Mouse (Mus musculus) neural tube, embryonic 11.5 days (tissue): ENCODE measurements at regions not wholly inside any gene's neighbourhood (a gene's known extent, or its start where the extent isn't known, plus 50 kb on each side); places are given as distances from the start of the nearest gene placed in this dataset.

Experiments used
- ATAC-seq: fragments of 200-750 bp; cut with Nextera tagmentation; 2 replicates; pipeline ENCODE4 v1.8.0; 2017; ENCODE audit warnings: moderate number of reproducible peaks, mild to moderate bottlenecking, moderate TSS enrichment, moderate library complexity; ENCODE audit not compliant: insufficient read depth, low FRiP score, low TSS enrichment
- DNase-seq: peaks from one replicate; pipeline ENCODE4 v3.0.0-alpha.2; 2015; ENCODE audit warnings: low spot score
- H3K27ac ChIP-seq: fragments of 300-500 bp; sonication (generic); 2 replicates; pipeline ENCODE4 v1.5.1; 2014; ENCODE audit warnings: low read depth, mild to moderate bottlenecking, low read length
- H3K27me3 ChIP-seq: fragments of 300-500 bp; sonication (generic); 2 replicates; pipeline ENCODE4 v1.6.1; 2014; ENCODE audit warnings: mild to moderate bottlenecking, low read length, mixed read lengths; ENCODE audit not compliant: control insufficient read depth, insufficient read depth
- H3K36me3 ChIP-seq: fragments of 300-500 bp; sonication (generic); 2 replicates; pipeline ENCODE4 v1.6.1; 2014; ENCODE audit warnings: mild to moderate bottlenecking, low read length, moderate library complexity, mixed read lengths; ENCODE audit not compliant: control insufficient read depth, insufficient read depth
- H3K4me1 ChIP-seq: fragments of 300-500 bp; sonication (generic); 2 replicates; pipeline ENCODE4 v1.6.1; 2014; ENCODE audit warnings: low read length, mixed read lengths; ENCODE audit not compliant: control insufficient read depth, insufficient read depth
- H3K4me2 ChIP-seq: fragments of 300-500 bp; sonication (generic); 2 replicates; pipeline ENCODE4 v1.6.1; 2014; ENCODE audit warnings: low read depth, mild to moderate bottlenecking, moderate library complexity
- H3K4me3 ChIP-seq: fragments of 300-500 bp; sonication (generic); 2 replicates; pipeline ENCODE4 v1.5.1; 2014; ENCODE audit warnings: low read depth, low read length
- H3K9ac ChIP-seq: fragments of 300-500 bp; sonication (generic); 2 replicates; pipeline ENCODE4 v1.6.1; 2014; ENCODE audit warnings: mild to moderate bottlenecking, low read length
- H3K9me3 ChIP-seq: fragments of 300-500 bp; sonication (generic); 2 replicates; pipeline ENCODE4 v1.6.1; 2016; ENCODE audit warnings: low read length; ENCODE audit not compliant: control insufficient read depth
- WGBS: fragments of 180-500 bp; shearing (Covaris S2); extraction: QIAGEN DNeasy Blood & Tissue Kit; methylation state at CpG from one replicate; pipeline ENCODE4 v1.1.7; 2014; 5-methylcytosine and 5-hydroxymethylcytosine counted together

DNA sequence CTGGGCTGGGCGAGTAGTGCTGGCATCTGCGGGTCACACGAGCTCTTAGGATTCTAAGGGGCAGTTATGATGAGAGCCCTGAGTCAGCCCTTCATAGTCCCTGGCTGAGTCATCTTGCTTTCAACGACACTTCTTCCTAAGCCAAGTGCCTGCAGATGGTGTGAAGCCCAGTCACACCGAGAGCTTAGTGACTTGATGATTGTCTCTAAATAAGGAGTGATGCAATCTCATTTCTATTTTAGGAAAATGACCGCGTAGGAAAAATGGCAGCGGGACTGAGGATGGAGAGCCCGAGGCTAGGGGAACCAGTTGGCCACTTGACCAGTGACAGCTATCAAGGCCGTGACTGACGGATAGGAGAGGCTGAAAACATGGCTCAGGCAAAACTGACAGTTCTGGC lies 277.6 kb downstream of the Rngtt start:
- H3K9ac ChIP-seq, result no peak overlapping the region
- H3K36me3 ChIP-seq, result no peaks in the 10 kb centered on the region
- DNase-seq, result no peak
- no peak overlapping the region for H3K4me2 ChIP-seq
- H3K4me1 ChIP-seq, result peaks cover 10% of the 10 kb centered on the region
- no peaks in the 10 kb centered on the region for H3K9me3 ChIP-seq
- H3K4me3 ChIP-seq, result no peak overlapping the region
- no peak for ATAC-seq
- no peak overlapping the region for H3K27ac ChIP-seq
- 75% methylated on average over 11 of the region's 11 CpGs for WGBS
- H3K27me3 ChIP-seq, result no peaks in the 10 kb centered on the region

DNA sequence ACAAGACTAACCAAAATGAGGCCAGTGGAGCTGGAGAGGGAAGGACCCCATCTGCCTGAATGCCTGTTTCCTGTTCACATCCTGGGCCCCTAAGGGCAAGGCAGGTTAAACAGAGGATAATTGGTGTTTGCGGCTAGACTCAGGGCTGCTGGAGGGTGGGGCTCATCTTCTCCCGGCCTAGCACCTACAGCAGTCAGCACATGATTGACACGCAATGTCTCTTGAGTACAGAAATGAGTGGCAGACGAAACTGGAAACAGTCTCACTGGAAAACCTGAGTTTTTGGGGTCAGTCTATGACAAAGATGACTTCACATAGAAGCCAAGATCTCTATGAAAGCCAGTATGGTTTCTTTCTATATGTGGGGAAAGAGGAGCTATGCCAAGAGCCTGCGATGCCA lies 278.0 kb downstream of the Rngtt start:
- peaks cover 10% of the 10 kb centered on the region for H3K4me1 ChIP-seq

DNA sequence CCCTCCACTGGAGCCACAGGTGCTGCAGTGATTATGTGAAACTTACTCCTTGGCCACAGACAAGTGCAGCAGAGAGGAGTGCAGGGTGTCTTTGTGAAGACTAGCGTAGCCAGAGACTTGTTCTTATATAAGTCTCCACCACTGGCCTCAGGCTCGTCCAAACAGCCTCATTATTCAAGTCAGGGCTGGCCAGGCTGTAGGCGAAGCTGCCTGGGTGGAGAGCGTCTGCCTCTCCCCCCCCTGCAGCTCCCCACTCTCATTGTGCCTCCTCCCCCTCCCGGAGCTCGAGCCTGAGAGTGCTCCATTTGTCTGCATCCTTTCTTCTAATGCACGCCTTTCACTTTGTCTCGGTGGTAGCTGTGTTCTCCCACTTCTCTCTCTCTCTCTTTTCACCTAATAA lies 279.1 kb downstream of the Rngtt start:
- 5% methylated on average over 8 of the region's 8 CpGs for WGBS
- no peak overlapping the region for H3K27ac ChIP-seq

More for the DNA sequence above, 278.0 kb downstream of the Rngtt start:
- Histone ChIP-seq H3K27ac (no peak overlapping the region), H3K9ac (no peak overlapping the region), H3K4me3 (no peak overlapping the region), H3K36me3 (no peaks in the 10 kb centered on the region), H3K4me2 (no peak overlapping the region), H3K27me3 (no peaks in the 10 kb centered on the region), H3K9me3 (no peaks in the 10 kb centered on the region)
- DNase-seq (no peak), ATAC-seq (no peak)
- WGBS, result 88% methylated on average over 5 of the region's 5 CpGs

DNA sequence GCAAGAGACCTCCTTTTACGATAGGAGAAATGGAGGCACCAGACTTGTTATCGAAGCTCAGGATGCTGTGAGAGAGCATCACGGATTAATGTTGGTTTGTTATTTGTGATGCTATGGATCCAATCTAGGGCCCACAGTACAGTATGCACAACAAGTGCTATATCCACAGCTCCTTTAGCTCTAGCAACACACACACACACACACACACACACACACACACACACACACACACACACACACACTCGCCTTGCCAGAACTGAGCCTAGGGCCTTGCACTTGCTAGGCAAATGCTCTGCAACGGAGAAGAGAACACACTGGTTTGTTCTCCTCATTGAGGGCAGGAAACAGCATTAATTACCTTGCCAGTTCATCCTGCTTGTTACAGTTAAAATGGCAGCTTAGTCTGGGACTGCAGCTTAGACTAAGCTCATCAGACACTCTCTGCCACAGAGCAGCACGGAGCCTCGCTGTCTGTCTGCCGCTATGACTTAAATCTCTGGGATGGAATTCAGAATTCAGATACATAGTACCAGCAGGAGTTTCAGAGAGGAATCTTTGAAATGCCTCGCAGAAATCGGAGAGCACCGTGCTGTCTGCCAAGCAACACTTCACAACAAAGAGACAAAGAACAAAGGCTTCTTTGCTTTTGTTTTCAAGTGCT lies 285.0 kb downstream of the Rngtt start:
- Histone ChIP-seq H3K4me1 (no peaks in the 10 kb centered on the region; the same call in 1 of the 2 replicates), H3K9me3 (no peaks in the 10 kb centered on the region), H3K4me2 (no peak overlapping the region), H3K27ac (no peak overlapping the region), H3K36me3 (no peaks in the 10 kb centered on the region), H3K4me3 (no peak overlapping the region), H3K27me3 (no peaks in the 10 kb centered on the region), H3K9ac (peak overlapping the region; percentile 9; the same call in 1 of the 2 replicates)
- DNase-seq (peak; percentile 13), ATAC-seq (no peak)
- 47% methylated on average over 11 of the region's 11 CpGs for WGBS

More for the DNA sequence above, 279.1 kb downstream of the Rngtt start:
- Histone ChIP-seq H3K27me3 (no peaks in the 10 kb centered on the region), H3K36me3 (no peaks in the 10 kb centered on the region), H3K4me3 (no peak overlapping the region), H3K4me1 (peaks cover 10% of the 10 kb centered on the region), H3K9me3 (no peaks in the 10 kb centered on the region), H3K9ac (no peak overlapping the region), H3K4me2 (no peak overlapping the region)
- DNase-seq (peak; percentile 67), ATAC-seq (peak; percentile 81)

DNA sequence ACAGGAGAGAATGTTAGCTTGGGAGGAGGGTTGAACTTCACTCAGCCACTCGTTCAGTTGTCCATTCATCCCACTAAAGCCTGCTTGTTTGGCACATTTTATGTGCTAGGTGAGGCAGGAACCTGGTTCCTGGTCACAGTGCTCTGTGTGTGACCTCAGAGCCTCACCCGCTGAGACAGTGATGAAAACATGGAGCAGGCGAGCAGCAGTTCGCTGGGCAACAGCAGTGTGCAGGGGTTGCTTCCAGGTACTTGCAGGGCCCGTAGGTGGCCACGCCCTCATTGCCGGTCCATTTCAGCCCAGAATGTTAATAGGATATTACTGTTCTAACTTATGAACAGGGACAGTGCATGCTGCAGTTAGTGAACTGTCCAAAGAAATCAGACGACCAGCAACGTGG lies 285.7 kb downstream of the Rngtt start:
- H3K9ac ChIP-seq, result peak overlapping the region; percentile 9; the same call in 1 of the 2 replicates
- no peaks in the 10 kb centered on the region for H3K9me3 ChIP-seq
- no peaks in the 10 kb centered on the region for H3K27me3 ChIP-seq
- no peak overlapping the region for H3K4me3 ChIP-seq
- no peak overlapping the region for H3K27ac ChIP-seq
- DNase-seq, result no peak
- no peaks in the 10 kb centered on the region; the same call in 1 of the 2 replicates for H3K4me1 ChIP-seq
- WGBS, result 77% methylated on average over 9 of the region's 9 CpGs
- H3K4me2 ChIP-seq, result no peak overlapping the region
- no peaks in the 10 kb centered on the region for H3K36me3 ChIP-seq
- no peak for ATAC-seq

DNA sequence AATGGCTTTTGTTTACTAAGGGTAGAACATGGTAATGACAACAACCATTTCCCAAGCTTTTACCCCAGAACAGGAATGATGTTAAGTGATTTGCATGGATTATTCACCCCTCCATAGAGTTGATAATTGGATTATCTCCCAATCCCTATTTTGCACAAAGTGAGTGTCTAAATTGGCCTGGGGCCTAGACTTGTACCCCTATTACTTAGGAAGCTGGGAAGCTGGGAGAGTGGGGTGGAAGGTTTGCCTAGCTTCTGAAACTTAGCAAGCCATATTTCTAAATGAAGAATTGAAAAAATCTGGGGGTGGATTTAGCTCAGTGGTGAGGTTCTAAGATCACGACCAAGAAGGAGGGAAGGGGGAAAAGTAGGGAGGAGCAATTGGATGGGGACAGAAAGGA lies 289.9 kb downstream of the Rngtt start:
- DNase-seq (no peak), ATAC-seq (no peak)
- Histone ChIP-seq H3K27me3 (no peaks in the 10 kb centered on the region), H3K9ac (no peak overlapping the region), H3K4me3 (no peak overlapping the region), H3K9me3 (no peaks in the 10 kb centered on the region), H3K36me3 (no peaks in the 10 kb centered on the region), H3K27ac (no peak overlapping the region), H3K4me2 (no peak overlapping the region), H3K4me1 (no peaks in the 10 kb centered on the region; the same call in 1 of the 2 replicates)
- WGBS, result 88% methylated on average over 1 of the region's 1 CpGs

DNA sequence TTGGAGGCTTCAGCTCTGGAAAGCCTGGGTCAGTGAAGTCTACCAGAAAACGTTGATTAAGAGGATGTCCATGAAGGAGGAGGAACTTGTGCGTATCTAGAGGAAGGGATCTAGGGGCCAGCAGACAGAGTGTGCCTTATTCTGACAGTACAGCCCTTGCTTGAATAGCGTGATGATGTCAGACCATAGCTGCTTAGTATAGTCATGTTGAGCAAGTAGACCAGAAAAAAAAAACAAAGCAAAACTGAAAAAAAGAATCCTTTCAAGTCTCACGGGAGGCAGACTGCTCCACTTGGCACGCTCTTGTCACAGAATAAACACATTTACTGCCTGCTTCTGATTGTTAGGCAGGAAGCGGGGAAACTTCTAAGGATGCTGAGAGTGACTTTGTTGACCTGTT lies 290.7 kb downstream of the Rngtt start:
- Histone ChIP-seq H3K4me1 (no peaks in the 10 kb centered on the region; the same call in 1 of the 2 replicates), H3K4me2 (no peak overlapping the region), H3K9me3 (no peaks in the 10 kb centered on the region), H3K4me3 (no peak overlapping the region), H3K9ac (no peak overlapping the region), H3K27me3 (no peaks in the 10 kb centered on the region), H3K27ac (no peak overlapping the region), H3K36me3 (no peaks in the 10 kb centered on the region)
- WGBS, result 55% methylated on average over 6 of the region's 6 CpGs
- no peak for ATAC-seq
- no peak for DNase-seq

DNA sequence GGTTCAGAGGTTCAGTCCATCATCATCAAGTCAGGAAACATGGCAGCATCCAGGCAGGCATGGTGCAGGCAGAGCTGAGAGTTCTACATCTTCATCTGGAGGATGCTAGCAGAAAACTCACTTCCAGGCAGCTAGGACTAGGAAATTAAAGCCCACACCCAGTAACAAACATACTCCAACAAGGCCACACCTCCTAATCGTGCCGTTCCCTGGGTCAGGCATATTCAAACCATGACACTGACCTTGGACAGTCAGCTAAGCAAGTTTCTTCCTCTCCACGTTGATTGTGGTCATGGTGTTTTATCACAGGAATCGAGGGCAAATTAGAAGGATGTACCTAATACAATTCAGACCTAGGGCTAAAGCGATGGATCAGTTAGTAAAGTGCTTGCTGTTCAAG lies 294.5 kb downstream of the Rngtt start:
- no peak overlapping the region for H3K9ac ChIP-seq
- H3K4me2 ChIP-seq, result no peak overlapping the region
- H3K4me3 ChIP-seq, result no peak overlapping the region
- no peaks in the 10 kb centered on the region for H3K4me1 ChIP-seq
- 91% methylated on average over 5 of the region's 5 CpGs for WGBS
- no peaks in the 10 kb centered on the region for H3K36me3 ChIP-seq
- ATAC-seq, result no peak
- H3K9me3 ChIP-seq, result no peaks in the 10 kb centered on the region
- no peak for DNase-seq
- H3K27ac ChIP-seq, result no peak overlapping the region
- no peaks in the 10 kb centered on the region for H3K27me3 ChIP-seq

DNA sequence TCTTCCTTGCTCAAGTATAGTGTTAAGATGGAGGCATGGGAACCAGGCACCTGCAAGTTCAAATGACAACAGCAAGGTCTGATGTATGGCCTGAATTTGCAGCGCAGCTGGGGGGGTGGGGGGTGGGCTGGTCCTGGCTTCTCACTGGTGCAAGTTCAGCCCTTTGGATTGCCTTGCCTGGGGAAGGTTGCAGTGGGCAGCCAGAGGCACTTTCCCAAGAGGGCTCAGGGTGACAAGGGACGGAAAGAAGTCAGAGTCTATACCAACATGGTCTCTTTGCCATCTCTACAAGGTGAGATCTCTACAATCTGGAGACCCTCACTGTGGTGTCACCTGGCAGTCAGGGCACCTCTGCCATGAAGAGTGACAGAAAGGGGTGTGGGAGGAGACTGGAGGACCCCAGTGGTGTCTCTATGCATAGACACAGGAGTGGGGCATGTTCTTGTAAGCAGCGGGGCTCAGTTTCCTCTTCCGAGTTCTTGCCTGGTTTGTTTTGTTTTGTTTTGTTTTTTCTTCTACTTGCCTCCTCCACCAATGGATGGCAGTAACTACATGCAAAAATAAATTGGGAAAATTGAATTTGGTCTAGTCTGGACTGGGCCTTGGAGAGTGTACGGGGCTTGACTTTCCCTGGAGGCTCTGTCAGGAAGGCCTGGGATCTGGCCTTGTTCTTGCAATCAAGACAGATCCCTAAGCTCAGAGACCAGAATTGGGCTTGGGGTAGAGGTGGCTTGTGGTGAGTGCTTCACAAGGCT lies 284.4 kb upstream of the Cnr1 start:
- H3K4me2 ChIP-seq, result no peak overlapping the region
- DNase-seq, result no peak
- ATAC-seq, result no peak
- no peaks in the 10 kb centered on the region for H3K9me3 ChIP-seq
- no peaks in the 10 kb centered on the region for H3K36me3 ChIP-seq
- no peaks in the 10 kb centered on the region for H3K27me3 ChIP-seq
- 92% methylated on average over 5 of the region's 5 CpGs for WGBS
- no peak overlapping the region for H3K4me3 ChIP-seq
- H3K4me1 ChIP-seq, result no peaks in the 10 kb centered on the region
- H3K9ac ChIP-seq, result no peak overlapping the region
- no peak overlapping the region for H3K27ac ChIP-seq
